Mouse (Mus musculus) CH12.LX (cell line): ENCODE measurements around the gene Fat3. TPM values are rescaled to one million over a fixed set of nuclear protein-coding genes. Genes with fewer than 3 reads are reported as not detected.

Experiments used
- DNase-seq: peaks from one replicate; pipeline ENCODE4 v3.0.0-alpha.2; 2013; ENCODE audit errors: extremely low read depth
- H3K27ac ChIP-seq: 2 replicates; pipeline ENCODE4 v1.5.1; 2012; ENCODE audit warnings: low read depth, mild to moderate bottlenecking, control low read depth, moderate library complexity; ENCODE audit not compliant: insufficient read depth
- H3K27me3 ChIP-seq: replicated peaks from 2 replicates; pipeline ENCODE3; 2012; ENCODE audit warnings: inconsistent platforms
- H3K36me3 ChIP-seq, 2 experiments: replicated peaks in 1 of 2; 2 replicates each; pipeline versions ENCODE3 to v1.6.1; 2012; ENCODE audit warnings: inconsistent platforms in 1 of 2, low read length in 1 of 2, mild to moderate bottlenecking in 1 of 2, mixed read lengths in 1 of 2, moderate library complexity in 1 of 2; ENCODE audit not compliant: control insufficient read depth in 1 of 2, insufficient read depth in 1 of 2
- H3K4me1 ChIP-seq, 2 experiments: 2 replicates each; pipeline ENCODE4 v1.6.1; 2012; ENCODE audit warnings: inconsistent platforms in 1 of 2, moderate library complexity in 1 of 2; ENCODE audit not compliant: insufficient read depth in 2 of 2, control insufficient read depth in 1 of 2
- H3K4me2 ChIP-seq: 2 replicates; pipeline ENCODE4 v1.6.1; 2012; ENCODE audit warnings: low read depth, mild to moderate bottlenecking, control low read depth; ENCODE audit not compliant: poor library complexity, insufficient read depth, severe bottlenecking
- H3K4me3 ChIP-seq, 3 experiments: fragments of 150-350 bp in 1 of 3; sonication (generic) in 1 of 3; replicated peaks in 1 of 3; 2 replicates each; pipeline versions ENCODE3 to v1.5.1; 2011 to 2012; ENCODE audit warnings: low read depth in 2 of 3, low read length in 2 of 3, mild to moderate bottlenecking in 2 of 3, moderate library complexity in 2 of 3, control low read depth in 1 of 3, improper control_type of control experiment in 1 of 3, inconsistent platforms in 1 of 3, mixed read lengths in 1 of 3; ENCODE audit not compliant: poor library complexity in 1 of 3
- H3K79me2 ChIP-seq: replicated peaks from 2 replicates; pipeline ENCODE4 v1.6.1; 2012; ENCODE audit warnings: mild to moderate bottlenecking, moderate library complexity; ENCODE audit not compliant: control insufficient read depth, poor library complexity, insufficient read depth, severe bottlenecking; ENCODE audit errors: extremely low read depth
- H3K9ac ChIP-seq: 2 replicates; pipeline ENCODE4 v1.6.1; 2012; ENCODE audit warnings: low read depth, mild to moderate bottlenecking, control low read depth, moderate library complexity; ENCODE audit not compliant: insufficient read depth
- H3K9me3 ChIP-seq: replicated peaks from 2 replicates; pipeline ENCODE3; 2012; ENCODE audit warnings: low read length, inconsistent platforms, mixed read lengths
- BHLHE40 ChIP-seq: IDR thresholded peaks from 2 replicates; pipeline ENCODE4 v1.6.1; 2011; ENCODE audit warnings: mild to moderate bottlenecking, low read depth, low read length, improper control_type of control experiment
- CHD1 ChIP-seq: IDR thresholded peaks from 2 replicates; pipeline ENCODE4 v1.6.1; 2012; ENCODE audit warnings: low read depth, low read length, improper control_type of control experiment, inconsistent platforms
- CHD2 ChIP-seq: IDR thresholded peaks from 2 replicates; pipeline ENCODE4 v1.6.1; 2011; ENCODE audit warnings: low read length, improper control_type of control experiment
- E2F4 ChIP-seq: IDR thresholded peaks from 2 replicates; pipeline ENCODE4 v1.6.1; 2011; ENCODE audit warnings: low read depth, low read length, improper control_type of control experiment; ENCODE audit not compliant: insufficient replicate concordance
- ETS1 ChIP-seq: conservative IDR thresholded peaks from 2 replicates; pipeline ENCODE4 v1.6.1; 2012; ENCODE audit warnings: low read depth, mild to moderate bottlenecking, inconsistent platforms, low read length, improper control_type of control experiment, moderate library complexity
- HCFC1 ChIP-seq: IDR thresholded peaks from 2 replicates; pipeline ENCODE4 v1.6.1; 2012; ENCODE audit warnings: low read depth, mild to moderate bottlenecking, inconsistent platforms, low read length, improper control_type of control experiment
- KAT2A ChIP-seq: IDR thresholded peaks from 2 replicates; pipeline ENCODE4 v1.6.1; 2012; ENCODE audit warnings: low read length, improper control_type of control experiment, inconsistent platforms; ENCODE audit not compliant: insufficient replicate concordance
- MAZ ChIP-seq: IDR thresholded peaks from 2 replicates; pipeline ENCODE4 v1.6.1; 2012; ENCODE audit warnings: low read depth, mild to moderate bottlenecking, inconsistent platforms, low read length, improper control_type of control experiment, moderate library complexity
- MEF2A ChIP-seq: IDR thresholded peaks from 2 replicates; pipeline ENCODE4 v1.6.1; 2014; ENCODE audit warnings: low read depth, mild to moderate bottlenecking, inconsistent platforms, low read length, improper control_type of control experiment, borderline replicate concordance
- MXI1 ChIP-seq: IDR thresholded peaks from 2 replicates; pipeline ENCODE4 v1.6.1; 2011; ENCODE audit warnings: mild to moderate bottlenecking, low read depth, low read length, improper control_type of control experiment
- MYC ChIP-seq: IDR thresholded peaks from 2 replicates; pipeline ENCODE4 v1.6.1; 2011; ENCODE audit warnings: low read depth, mild to moderate bottlenecking, improper control_type of control experiment, low read length
- NELFE ChIP-seq: IDR thresholded peaks from 2 replicates; pipeline ENCODE4 v1.6.1; 2011; ENCODE audit warnings: low read depth, low read length, improper control_type of control experiment
- POLR2A ChIP-seq: IDR thresholded peaks from 2 replicates; pipeline ENCODE4 v1.6.1; 2011; ENCODE audit warnings: low read depth, mild to moderate bottlenecking, improper control_type of control experiment, low read length
- SIN3A ChIP-seq: IDR thresholded peaks from 2 replicates; pipeline ENCODE4 v1.6.1; 2012; ENCODE audit warnings: low read length, improper control_type of control experiment, inconsistent platforms
- TBP ChIP-seq: conservative IDR thresholded peaks from 2 replicates; pipeline ENCODE4 v1.6.1; 2011; ENCODE audit warnings: low read depth, low read length, improper control_type of control experiment
- USF2 ChIP-seq: conservative IDR thresholded peaks from 2 replicates; pipeline ENCODE4 v1.6.1; 2011; ENCODE audit warnings: low read depth, low read length, improper control_type of control experiment
- ZMIZ1 ChIP-seq: IDR thresholded peaks from 2 replicates; pipeline ENCODE4 v1.6.1; 2012; ENCODE audit warnings: low read depth, mild to moderate bottlenecking, inconsistent platforms, low read length, improper control_type of control experiment
- ZNF384 ChIP-seq: IDR thresholded peaks from 2 replicates; pipeline ENCODE4 v1.6.1; 2012; ENCODE audit warnings: low read depth, low read length, improper control_type of control experiment, inconsistent platforms
- dilution Hi-C: fragments of 300-500 bp; cut with MboI; formaldehyde crosslinking; loops from 2 replicates; pipeline ENCODE4 v1.14.3; 2020; ENCODE audit warnings: low sequenced_read_pairs; ENCODE audit not compliant: extremely low pct_unique_long_range_greater_than_20kb, extremely low pct_ligation_motif_present
- in situ Hi-C: fragments of 300-500 bp; cut with MboI; formaldehyde crosslinking; loops from 3 replicates; pipeline ENCODE4 v1.14.3; 2019; ENCODE audit warnings: low sequenced_read_pairs, low pct_ligation_motif_present, low pct_unique_long_range_greater_than_20kb, mixed read lengths
- polyA plus RNA-seq: library from polyadenylated mRNA; unstranded; fragments of >175 nt; gene quantifications from 2 replicates; pipeline ENCODE4 v1.2.1, GENCODE M21; 2012; ENCODE audit warnings: low read depth; ENCODE audit not compliant: insufficient read length
- total RNA-seq, 2 experiments: library from RNA; depleted of rRNA; stranded (reverse); fragments of 300-350 nt in 1 of 2; fragments of >200 nt in 1 of 2; gene quantifications; 2 replicates each; pipeline ENCODE4 v1.2.3; 2012 to 2014

Gene Fat3
- total and polyA plus RNA-seq, 3 experiments = 0.03 to 0.07 TPM; not detected in 1

DNA sequence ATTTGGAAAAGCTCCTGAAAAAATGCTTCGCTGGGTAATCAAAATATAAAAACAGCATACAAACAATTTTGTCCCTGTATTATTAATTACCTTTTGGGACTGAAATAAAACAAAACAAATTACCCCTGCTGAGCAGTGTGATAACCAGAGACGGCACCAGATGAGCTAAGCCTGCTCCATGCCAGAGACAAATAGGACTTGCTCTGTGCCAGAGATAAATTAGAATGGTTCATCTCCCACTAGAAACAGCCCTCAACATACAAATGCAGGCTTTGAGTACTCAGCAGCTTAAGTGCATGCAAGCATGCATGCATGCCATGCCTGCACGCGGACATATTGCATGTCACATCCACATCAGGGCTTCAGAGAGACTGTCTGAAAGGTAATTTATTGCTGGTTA, 288.9 kb downstream of the Fat3 start:
- no peak overlapping the region for H3K27ac ChIP-seq
- dilution Hi-C loops = no loop called here

DNA sequence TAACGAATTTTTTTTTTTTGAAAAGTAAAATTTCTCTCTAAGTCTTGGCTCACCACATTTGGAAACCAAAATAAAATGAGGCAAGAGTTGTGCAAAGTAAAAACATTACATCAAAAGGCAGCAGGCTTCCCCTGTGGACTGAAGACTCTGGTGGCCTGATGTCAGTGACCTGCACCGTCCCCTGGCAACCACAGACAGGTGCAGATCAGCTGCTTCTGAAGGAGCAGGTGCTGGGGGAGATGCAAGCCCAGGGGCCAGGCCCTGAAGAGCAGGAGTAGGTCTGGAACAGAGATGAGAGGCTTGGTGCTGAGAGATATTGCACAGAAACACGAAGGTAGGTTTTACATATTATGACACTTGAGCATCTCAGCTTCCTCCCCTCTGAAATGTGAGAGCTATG, 289.6 kb downstream of the Fat3 start:
- Histone ChIP-seq H3K27me3 (no peaks in the 10 kb centered on the region), H3K9me3 (no peaks in the 10 kb centered on the region), H3K4me3 (no peak overlapping the region), H3K4me1 (peaks cover 4 to 26% of the 10 kb centered on the region in 2 experiments; a peak in 3 of 4 replicates), H3K36me3 (no peaks in the 10 kb centered on the region), H3K9ac (no peak overlapping the region), H3K27ac (no peak overlapping the region), H3K4me2 (no peak overlapping the region), H3K79me2 (no peaks in the 10 kb centered on the region)
- in situ Hi-C loops (no loop called here), dilution Hi-C loops (no loop called here)
- no peak for TF ChIP-seq ZNF384
- TF ChIP-seq ETS1 = no peak
- no peak for TF ChIP-seq USF2
- TF ChIP-seq KAT2A = no peak
- no peak for TF ChIP-seq BHLHE40
- DNase-seq = no peak

More for the DNA sequence above, 288.9 kb downstream of the Fat3 start:
- DNase-seq = no peak
- no peak for TF ChIP-seq MYC
- TF ChIP-seq CHD2 = no peak
- TF ChIP-seq USF2 = no peak
- TF ChIP-seq HCFC1 = no peak
- TF ChIP-seq MXI1 = no peak
- TF ChIP-seq MAZ = no peak
- Histone ChIP-seq H3K4me1 (peaks cover 4 to 27% of the 10 kb centered on the region in 2 experiments; a peak in 3 of 4 replicates), H3K9ac (no peak overlapping the region), H3K4me3 (no peak overlapping the region), H3K36me3 (no peaks in the 10 kb centered on the region), H3K4me2 (no peak overlapping the region), H3K27me3 (no peaks in the 10 kb centered on the region), H3K9me3 (no peaks in the 10 kb centered on the region), H3K79me2 (no peaks in the 10 kb centered on the region)
- in situ Hi-C loops = no loop called here

DNA sequence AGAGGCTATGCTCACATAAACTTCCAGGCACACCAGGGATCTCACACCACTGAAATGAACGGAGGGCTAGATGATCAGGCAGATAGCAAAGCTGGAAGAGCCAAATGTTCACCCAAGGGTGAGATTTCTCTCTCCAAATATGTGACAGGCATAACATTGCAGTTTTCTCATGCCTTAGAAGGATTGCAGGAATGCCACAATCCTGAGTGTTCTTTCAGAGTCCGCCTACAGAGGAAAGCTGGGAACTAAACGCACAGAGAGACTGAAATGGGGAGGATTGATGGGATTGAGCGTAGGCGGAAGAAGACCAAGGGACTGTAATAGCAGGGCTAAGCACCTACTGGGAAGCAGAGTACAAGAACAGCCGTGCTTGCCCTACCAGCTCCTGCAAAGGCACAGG, 298.8 kb downstream of the Fat3 start:
- dilution Hi-C loops = no loop called here

More for the DNA sequence above, 298.8 kb downstream of the Fat3 start:
- H3K4me1 ChIP-seq = peaks cover 0 to 5% of the 10 kb centered on the region in 2 experiments; a peak in 2 of 4 replicates
- TF ChIP-seq SIN3A = no peak
- no peak for TF ChIP-seq ZMIZ1
- no peak for TF ChIP-seq BHLHE40
- no peak for TF ChIP-seq E2F4
- no peak for TF ChIP-seq MYC
- no peak for TF ChIP-seq MEF2A
- TF ChIP-seq NELFE = no peak
- TF ChIP-seq POLR2A = no peak
- TF ChIP-seq TBP = no peak
- no peak for TF ChIP-seq CHD1
- in situ Hi-C loops = no loop called here
- no peak for DNase-seq
- no peaks in the 10 kb centered on the region for H3K9me3 ChIP-seq
- H3K36me3 ChIP-seq = no peaks in the 10 kb centered on the region
- no peak overlapping the region for H3K27ac ChIP-seq
- no peaks in the 10 kb centered on the region for H3K27me3 ChIP-seq
- H3K4me3 ChIP-seq = no peak overlapping the region
- no peak overlapping the region for H3K9ac ChIP-seq
- no peak overlapping the region for H3K4me2 ChIP-seq
- H3K79me2 ChIP-seq = no peaks in the 10 kb centered on the region
